16 mouse cellular contexts compared by ENCODE assay signal in genomic region chr13:34766572-34766971, GRCm38 (mm10). TPM values are rescaled to one million over a fixed set of nuclear protein-coding genes. Genes with fewer than 3 reads are reported as not detected.
A peak's percentile ranks its signal among the peaks of the same experiment; 100 is the strongest.
DNase-seq lines count a peak whose midpoint lies in the region; ATAC-seq and TF ChIP-seq lines count a peak whose summit lies in the region.
"Had no signal": no experiment of that assay in that cellular context is flagged by ENCODE, and none has a peak within 500 bp of the region (broad histone marks: within the 10 kb centered on the region; RNA-seq: fewer than 3 reads in every experiment).

No protein-coding gene starts in this region.

- no peak overlapping the region for H3K4me3 ChIP-seq in kidney, embryonic 14.5 days (ENCODE audit: low read length)
- H3K4me3 ChIP-seq in stomach, postnatal 0 days (ENCODE audit: low read depth, low read length) = no peak overlapping the region
- no peak overlapping the region for H3K4me3 ChIP-seq in forebrain, embryonic 10.5 days
- H3K4me3 ChIP-seq: embryonic facial prominence, embryonic 13.5 days had no signal

- DNase-seq in adrenal gland, postnatal 10 days = peak; percentile 23
- DNase-seq in adrenal gland, adult 18-20 months (ENCODE audit: low spot score in 2 of 2) = no peak
- peak; percentile 36 for DNase-seq in kidney, postnatal 10 days
- DNase-seq in urinary bladder, postnatal 14 days (ENCODE audit: low spot score) = peak; percentile 53
- DNase-seq in urinary bladder, postnatal 4 days (ENCODE audit: low spot score in 2 of 2) = no peak
- no peak for DNase-seq in stomach, postnatal 0 days (ENCODE audit: low spot score)
- DNase-seq in forebrain, embryonic 10.5 days (ENCODE audit: extremely low spot score, low spot score) = no peak
- DNase-seq: cerebellum, adult 9-11 months had no signal

- H3K9ac ChIP-seq in kidney, embryonic 14.5 days (ENCODE audit: low read depth, low read length) = no peak overlapping the region
- H3K9ac ChIP-seq in stomach, postnatal 0 days (ENCODE audit: low read length) = no peak overlapping the region
- H3K9ac ChIP-seq: embryonic facial prominence, embryonic 13.5 days; hindbrain, embryonic 14.5 days; liver, embryonic 14.5 days had no signal

- no peaks in the 10 kb centered on the region for H3K9me3 ChIP-seq in kidney, embryonic 14.5 days (ENCODE audit: control insufficient read depth, low read length)
- no peaks in the 10 kb centered on the region for H3K9me3 ChIP-seq in stomach, postnatal 0 days (ENCODE audit: control insufficient read depth, low read length)
- H3K9me3 ChIP-seq in forebrain, embryonic 10.5 days = no peaks in the 10 kb centered on the region
- H3K9me3 ChIP-seq: embryonic facial prominence, embryonic 13.5 days had no signal

- H3K4me1 ChIP-seq in kidney, embryonic 14.5 days (ENCODE audit: control insufficient read depth, insufficient read depth, low read length) = no peaks in the 10 kb centered on the region
- H3K4me1 ChIP-seq in stomach, postnatal 0 days (replicated peaks; ENCODE audit: control insufficient read depth, insufficient read depth) = no peaks in the 10 kb centered on the region
- peaks cover 5% of the 10 kb centered on the region for H3K4me1 ChIP-seq in forebrain, embryonic 10.5 days
- H3K4me1 ChIP-seq: embryonic facial prominence, embryonic 13.5 days had no signal

- no peaks in the 10 kb centered on the region for H3K27me3 ChIP-seq in kidney, embryonic 14.5 days (ENCODE audit: control insufficient read depth, insufficient read depth, low read length)
- no peaks in the 10 kb centered on the region for H3K27me3 ChIP-seq in stomach, postnatal 0 days (ENCODE audit: control insufficient read depth, insufficient read depth, low read length)
- no peaks in the 10 kb centered on the region for H3K27me3 ChIP-seq in forebrain, embryonic 10.5 days (ENCODE audit: poor library complexity, severe bottlenecking)
- H3K27me3 ChIP-seq: embryonic facial prominence, embryonic 13.5 days had no signal

- H3K4me2 ChIP-seq in kidney, embryonic 14.5 days (replicated peaks; ENCODE audit: low read depth, low read length) = no peak overlapping the region
- H3K4me2 ChIP-seq in stomach, postnatal 0 days (replicated peaks; ENCODE audit: low read depth) = no peak overlapping the region
- H3K4me2 ChIP-seq: embryonic facial prominence, embryonic 13.5 days; hindbrain, embryonic 14.5 days had no signal

- 61% methylated on average over 4 of the region's 4 CpGs for WGBS in kidney, embryonic 14.5 days
- WGBS in stomach, postnatal 0 days = 39% methylated on average over 4 of the region's 4 CpGs
- 82% methylated on average over 4 of the region's 4 CpGs for WGBS in forebrain, embryonic 10.5 days

- no peak for TF ChIP-seq EP300 in stomach, postnatal 0 days (optimal IDR thresholded peaks at IDR 0.05)

- peak; percentile 47 for TF ChIP-seq CTCF in stomach, postnatal 0 days (IDR thresholded peaks at IDR 0.05; ENCODE audit: low read depth)

- no peak for ATAC-seq in kidney, embryonic 14.5 days (ENCODE audit: low FRiP score, low TSS enrichment)
- peak; percentile 42; the same call in 1 of the 2 replicates for ATAC-seq in stomach, postnatal 0 days (ENCODE audit: low FRiP score, low TSS enrichment)
- ATAC-seq: forebrain, embryonic 16.5 days had no signal

- no peaks in the 10 kb centered on the region for H3K36me3 ChIP-seq in kidney, embryonic 14.5 days (ENCODE audit: control insufficient read depth, insufficient read depth, low read length)
- no peaks in the 10 kb centered on the region for H3K36me3 ChIP-seq in stomach, postnatal 0 days (ENCODE audit: control insufficient read depth, insufficient read depth, low read length)
- no peaks in the 10 kb centered on the region for H3K36me3 ChIP-seq in forebrain, embryonic 10.5 days (replicated peaks)
- H3K36me3 ChIP-seq: embryonic facial prominence, embryonic 13.5 days had no signal

- H3K27ac ChIP-seq in kidney, embryonic 14.5 days (ENCODE audit: low read depth, low read length) = no peak overlapping the region
- no peak overlapping the region for H3K27ac ChIP-seq in stomach, postnatal 0 days (replicated peaks)
- H3K27ac ChIP-seq in forebrain, embryonic 10.5 days = no peak overlapping the region
- H3K27ac ChIP-seq: embryonic facial prominence, embryonic 13.5 days; hindbrain, embryonic 14.5 days; liver, embryonic 14.5 days had no signal

RNA-seq across cellular contexts. Expression of gene Fam50b, which starts 31.9 kb away (rescaled TPM):
- total RNA-seq in adrenal gland, postnatal 10 days (2021) = not detected
- not detected for total RNA-seq in adrenal gland, adult 18-20 months (2021)
- polyA plus RNA-seq in kidney, embryonic 14.5 days (2014; fragmentation: Nextera tagmentation; extraction: Ambion mirVana) = not detected in 2 replicates
- polyA plus RNA-seq in stomach, postnatal 0 days (2015; fragmentation: Nextera tagmentation; extraction: Ambion mirVana) = 0.07 TPM in 1 of 2 replicates, not detected in the other
- polyA plus RNA-seq in forebrain, embryonic 10.5 days (2016; fragmentation: Nextera tagmentation; extraction: Ambion mirVana) = not detected in 2 replicates
- total RNA-seq: gastrocnemius, postnatal 4 days; left cerebral cortex, postnatal 14 days had no signal
- polyA plus RNA-seq: embryonic facial prominence, embryonic 13.5 days; forebrain, embryonic 16.5 days; hindbrain, embryonic 14.5 days; large intestine, adult 2 months had no signal

Comparison
In these comparisons a context has a peak if more than half of its experiments do, and no peak if none do; other contexts are left out.
1. DNase-seq: peak in adrenal gland, postnatal 10 days (single experiment), kidney, postnatal 10 days (single experiment) and urinary bladder, postnatal 14 days (single experiment); none in adrenal gland, adult 18-20 months (0 of 2), urinary bladder, postnatal 4 days (0 of 2), stomach, postnatal 0 days (single experiment) and forebrain, embryonic 10.5 days (single experiment).